Mouse (Mus musculus) thymus, adult 2 months (tissue): ENCODE measurements around the gene Lrrc4c.

Experiments used
- CTCF ChIP-seq: fragments of 200-500 bp; IDR thresholded peaks from 2 replicates; pipeline ENCODE4 v1.5.1; 2012; ENCODE audit warnings: mild to moderate bottlenecking, control low read depth, low read length, moderate library complexity, borderline replicate concordance; ENCODE audit not compliant: control insufficient read depth, poor library complexity, insufficient read depth; ENCODE audit errors: extremely low read depth
- POLR2A ChIP-seq: fragments of 200-500 bp; IDR thresholded peaks from 2 replicates; pipeline ENCODE4 v1.6.1; 2012; ENCODE audit warnings: mild to moderate bottlenecking, low read length, control low read depth, moderate library complexity; ENCODE audit not compliant: control insufficient read depth, poor library complexity, insufficient read depth; ENCODE audit errors: extremely low read depth

DNA sequence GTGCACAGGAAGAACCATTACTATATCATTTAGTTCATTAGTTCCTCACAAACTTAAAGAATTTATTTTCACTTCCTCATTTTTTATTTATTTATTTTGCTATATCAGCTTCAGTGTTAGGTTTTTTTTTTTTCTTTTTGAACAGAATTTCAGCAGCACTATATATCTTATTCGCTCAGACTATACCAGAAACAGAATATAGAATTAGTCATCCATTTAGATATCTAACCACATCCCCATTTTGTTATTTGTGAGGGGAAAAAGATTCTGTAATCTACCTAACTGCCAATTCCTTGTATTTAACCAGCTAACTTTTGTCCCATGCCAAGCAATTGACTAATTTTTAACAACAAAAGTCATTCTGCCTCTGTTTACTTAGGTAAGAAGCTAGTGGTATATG, 1300.6 kb downstream of the Lrrc4c start:
- TF ChIP-seq POLR2A (no peak), CTCF (no peak)
